Mouse (Mus musculus): ENCODE data around the gene Ccdc69.

DNA sequence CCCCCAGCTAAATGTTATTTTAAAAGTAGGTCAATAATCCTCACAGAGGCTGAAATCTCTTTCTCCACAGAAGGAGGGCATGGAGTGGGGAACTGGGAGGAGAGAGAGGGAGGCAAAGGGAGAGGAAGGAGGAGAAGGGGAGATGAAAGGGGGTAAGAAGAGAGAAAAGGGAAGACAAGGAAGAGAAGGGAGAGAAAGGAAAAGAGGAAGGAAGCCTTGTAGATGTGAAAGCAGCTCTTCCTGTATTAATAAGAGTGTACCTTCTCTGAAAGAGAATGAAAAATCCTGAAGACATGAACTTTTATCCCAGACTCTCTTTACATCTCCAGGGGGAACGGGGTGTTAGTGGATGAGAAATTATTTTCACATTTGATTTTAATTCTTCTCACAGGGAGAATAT is 43.5 kb upstream of the Ccdc69 start:
- TF ChIP-seq POLR2A (IDR thresholded peaks at IDR 0.05; ENCODE audit: borderline replicate concordance, control insufficient read depth, low read depth, low read length), result no peak
- TF ChIP-seq CTCF (IDR thresholded peaks at IDR 0.05; ENCODE audit: control insufficient read depth, insufficient read depth, low read length), result no peak

Measured in bone marrow, adult 2 months (tissue).